Mouse (Mus musculus): ENCODE results near the gene Lepr. TPM values are rescaled to one million over a fixed set of nuclear protein-coding genes. Genes with fewer than 3 reads are reported as not detected.

Gene Lepr
- polyA plus RNA-seq, 1 experiment from 2014 or later: 1.9 TPM

- Histone ChIP-seq H3K4me3 (ENCODE audit: low read length) (no peak overlapping the region), H3K9ac (ENCODE audit: low read length) (no peak overlapping the region), H3K4me2 (ENCODE audit: low read depth, low read length) (no peak overlapping the region), H3K27me3 (ENCODE audit: control insufficient read depth, insufficient read depth, low read length) (no peaks in the 10 kb centered on the region), H3K9me3 (replicated peaks; ENCODE audit: control insufficient read depth, low read length) (no peaks in the 10 kb centered on the region), H3K36me3 (ENCODE audit: control insufficient read depth, insufficient read depth) (no peaks in the 10 kb centered on the region), H3K4me1 (ENCODE audit: control insufficient read depth, insufficient read depth, low read length) (no peaks in the 10 kb centered on the region), H3K27ac (ENCODE audit: low read length) (0 out of 2 replicates have a peak overlapping the region, but pooled peaks have one; percentile 10)
- WGBS: 83% methylated on average over 4 of the region's 4 CpGs
- no peak for ATAC-seq (replicated peaks; ENCODE audit: extremely low read depth, insufficient read depth, low FRiP score)
Measured at GRCm38 (mm10) chr4:101689241-101689640, 28.0 kb upstream of the Lepr start.

GRCm38 (mm10) chr4:101689645-101690044 is 27.6 kb upstream of the Lepr start:
- Histone ChIP-seq H3K4me1 (ENCODE audit: control insufficient read depth, insufficient read depth, low read length) (no peaks in the 10 kb centered on the region), H3K36me3 (ENCODE audit: control insufficient read depth, insufficient read depth) (no peaks in the 10 kb centered on the region), H3K4me2 (ENCODE audit: low read depth, low read length) (no peak overlapping the region), H3K27me3 (ENCODE audit: control insufficient read depth, insufficient read depth, low read length) (no peaks in the 10 kb centered on the region), H3K9ac (ENCODE audit: low read length) (no peak overlapping the region), H3K4me3 (ENCODE audit: low read length) (no peak overlapping the region), H3K9me3 (replicated peaks; ENCODE audit: control insufficient read depth, low read length) (no peaks in the 10 kb centered on the region), H3K27ac (ENCODE audit: low read length) (0 out of 2 replicates have a peak overlapping the region, but pooled peaks have one; percentile 10)
- whole genome bisulfite sequencing: 62% methylated on average over 5 of the region's 5 CpGs
- no peak for ATAC-seq (replicated peaks; ENCODE audit: extremely low read depth, insufficient read depth, low FRiP score)

GRCm38 (mm10) chr4:101692892-101693291 is 24.3 kb upstream of the Lepr start:
- Histone ChIP-seq H3K36me3 (ENCODE audit: control insufficient read depth, insufficient read depth) (no peaks in the 10 kb centered on the region), H3K9ac (ENCODE audit: low read length) (no peak overlapping the region), H3K4me2 (ENCODE audit: low read depth, low read length) (no peak overlapping the region), H3K27me3 (ENCODE audit: control insufficient read depth, insufficient read depth, low read length) (no peaks in the 10 kb centered on the region), H3K4me1 (ENCODE audit: control insufficient read depth, insufficient read depth, low read length) (no peaks in the 10 kb centered on the region), H3K27ac (ENCODE audit: low read length) (no peak overlapping the region), H3K4me3 (ENCODE audit: low read length) (no peak overlapping the region), H3K9me3 (replicated peaks; ENCODE audit: control insufficient read depth, low read length) (no peaks in the 10 kb centered on the region)
- no peak for ATAC-seq (replicated peaks; ENCODE audit: extremely low read depth, insufficient read depth, low FRiP score)
- 64% methylated on average over 4 of the region's 4 CpGs for WGBS

GRCm38 (mm10) chr4:101694529-101694928 is 22.7 kb upstream of the Lepr start:
- Histone ChIP-seq H3K27me3 (ENCODE audit: control insufficient read depth, insufficient read depth, low read length) (no peaks in the 10 kb centered on the region), H3K27ac (ENCODE audit: low read length) (no peak overlapping the region)

GRCm38 (mm10) chr4:101697236-101697635 is 20.0 kb upstream of the Lepr start:
- Histone ChIP-seq H3K4me1 (ENCODE audit: control insufficient read depth, insufficient read depth, low read length) (no peaks in the 10 kb centered on the region), H3K4me2 (ENCODE audit: low read depth, low read length) (no peak overlapping the region), H3K9ac (ENCODE audit: low read length) (no peak overlapping the region), H3K27ac (ENCODE audit: low read length) (no peak overlapping the region), H3K36me3 (ENCODE audit: control insufficient read depth, insufficient read depth) (no peaks in the 10 kb centered on the region), H3K4me3 (ENCODE audit: low read length) (no peak overlapping the region), H3K9me3 (replicated peaks; ENCODE audit: control insufficient read depth, low read length) (no peaks in the 10 kb centered on the region), H3K27me3 (ENCODE audit: control insufficient read depth, insufficient read depth, low read length) (no peaks in the 10 kb centered on the region)
- WGBS: 65% methylated on average over 3 of the region's 3 CpGs
- no peak for ATAC-seq (replicated peaks; ENCODE audit: extremely low read depth, insufficient read depth, low FRiP score)

More at GRCm38 (mm10) chr4:101694529-101694928, 22.7 kb upstream of the Lepr start:
- 61% methylated on average over 6 of the region's 6 CpGs for WGBS
- ATAC-seq (replicated peaks; ENCODE audit: extremely low read depth, insufficient read depth, low FRiP score): no peak
- Histone ChIP-seq H3K36me3 (ENCODE audit: control insufficient read depth, insufficient read depth) (no peaks in the 10 kb centered on the region), H3K4me3 (ENCODE audit: low read length) (no peak overlapping the region), H3K4me2 (ENCODE audit: low read depth, low read length) (no peak overlapping the region), H3K9me3 (replicated peaks; ENCODE audit: control insufficient read depth, low read length) (no peaks in the 10 kb centered on the region), H3K9ac (ENCODE audit: low read length) (no peak overlapping the region), H3K4me1 (ENCODE audit: control insufficient read depth, insufficient read depth, low read length) (no peaks in the 10 kb centered on the region)

- no peaks in the 10 kb centered on the region for H3K27me3 ChIP-seq (ENCODE audit: control insufficient read depth, insufficient read depth, low read length)
- WGBS: 57% methylated on average over 1 of the region's 1 CpGs
- no peaks in the 10 kb centered on the region for H3K4me1 ChIP-seq (ENCODE audit: control insufficient read depth, insufficient read depth, low read length)
- no peaks in the 10 kb centered on the region for H3K36me3 ChIP-seq (ENCODE audit: control insufficient read depth, insufficient read depth)
- no peak overlapping the region for H3K4me3 ChIP-seq (ENCODE audit: low read length)
- no peak overlapping the region for H3K9ac ChIP-seq (ENCODE audit: low read length)
- ATAC-seq (replicated peaks; ENCODE audit: extremely low read depth, insufficient read depth, low FRiP score): no peak
- no peak overlapping the region for H3K27ac ChIP-seq (ENCODE audit: low read length)
- H3K4me2 ChIP-seq (ENCODE audit: low read depth, low read length): no peak overlapping the region
- no peaks in the 10 kb centered on the region for H3K9me3 ChIP-seq (replicated peaks; ENCODE audit: control insufficient read depth, low read length)
Measured at GRCm38 (mm10) chr4:101699423-101699822, 17.8 kb upstream of the Lepr start.

GRCm38 (mm10) chr4:101700892-101701640 is 16.1 kb upstream of the Lepr start:
- no peaks in the 10 kb centered on the region for H3K36me3 ChIP-seq (ENCODE audit: control insufficient read depth, insufficient read depth)
- WGBS: 79% methylated on average over 14 of the region's 14 CpGs
- H3K9me3 ChIP-seq (replicated peaks; ENCODE audit: control insufficient read depth, low read length): no peaks in the 10 kb centered on the region
- H3K9ac ChIP-seq (ENCODE audit: low read length): no peak overlapping the region
- no peak overlapping the region for H3K4me2 ChIP-seq (ENCODE audit: low read depth, low read length)
- no peaks in the 10 kb centered on the region for H3K27me3 ChIP-seq (ENCODE audit: control insufficient read depth, insufficient read depth, low read length)
- H3K27ac ChIP-seq (ENCODE audit: low read length): no peak overlapping the region
- H3K4me1 ChIP-seq (ENCODE audit: control insufficient read depth, insufficient read depth, low read length): no peaks in the 10 kb centered on the region
- ATAC-seq (replicated peaks; ENCODE audit: extremely low read depth, insufficient read depth, low FRiP score): no peak
- no peak overlapping the region for H3K4me3 ChIP-seq (ENCODE audit: low read length)

- no peaks in the 10 kb centered on the region for H3K27me3 ChIP-seq (ENCODE audit: control insufficient read depth, insufficient read depth, low read length)
- 77% methylated on average over 9 of the region's 9 CpGs for WGBS
- no peak overlapping the region for H3K9ac ChIP-seq (ENCODE audit: low read length)
- no peaks in the 10 kb centered on the region for H3K4me1 ChIP-seq (ENCODE audit: control insufficient read depth, insufficient read depth, low read length)
- ATAC-seq (replicated peaks; ENCODE audit: extremely low read depth, insufficient read depth, low FRiP score): no peak
- no peaks in the 10 kb centered on the region for H3K36me3 ChIP-seq (ENCODE audit: control insufficient read depth, insufficient read depth)
- no peak overlapping the region for H3K4me2 ChIP-seq (ENCODE audit: low read depth, low read length)
- no peak overlapping the region for H3K4me3 ChIP-seq (ENCODE audit: low read length)
- no peak overlapping the region for H3K27ac ChIP-seq (ENCODE audit: low read length)
- no peaks in the 10 kb centered on the region for H3K9me3 ChIP-seq (replicated peaks; ENCODE audit: control insufficient read depth, low read length)
Measured at GRCm38 (mm10) chr4:101705325-101705724, 11.9 kb upstream of the Lepr start.

GRCm38 (mm10) chr4:101707234-101707633 is 10.0 kb upstream of the Lepr start:
- WGBS: 63% methylated on average over 2 of the region's 2 CpGs
- no peaks in the 10 kb centered on the region for H3K9me3 ChIP-seq (replicated peaks; ENCODE audit: control insufficient read depth, low read length)
- H3K4me3 ChIP-seq (ENCODE audit: low read length): no peak overlapping the region
- H3K9ac ChIP-seq (ENCODE audit: low read length): no peak overlapping the region
- H3K27me3 ChIP-seq (ENCODE audit: control insufficient read depth, insufficient read depth, low read length): no peaks in the 10 kb centered on the region
- H3K36me3 ChIP-seq (ENCODE audit: control insufficient read depth, insufficient read depth): no peaks in the 10 kb centered on the region
- H3K4me1 ChIP-seq (ENCODE audit: control insufficient read depth, insufficient read depth, low read length): no peaks in the 10 kb centered on the region
- H3K27ac ChIP-seq (ENCODE audit: low read length): no peak overlapping the region
- no peak for ATAC-seq (replicated peaks; ENCODE audit: extremely low read depth, insufficient read depth, low FRiP score)
- H3K4me2 ChIP-seq (ENCODE audit: low read depth, low read length): no peak overlapping the region

Measured in heart, embryonic 16.5 days (tissue).